Mouse (Mus musculus) kidney, embryonic 14.5 days (tissue): Measurements from ENCODE around the gene Scaf11. TPM values are rescaled to one million over a fixed set of nuclear protein-coding genes. Genes with fewer than 3 reads are reported as not detected.

ENCODE experiments used
- ATAC-seq: fragments of 200-750 bp; cut with Nextera tagmentation; 2 replicates; pipeline ENCODE4 v1.8.0; 2017; ENCODE audit warnings: moderate number of reproducible peaks, mild to moderate bottlenecking, moderate TSS enrichment, moderate library complexity; ENCODE audit not compliant: low FRiP score, low TSS enrichment
- H3K27ac ChIP-seq: fragments of 300-500 bp; sonication (generic); 2 replicates; pipeline ENCODE4 v1.5.1; 2014; ENCODE audit warnings: low read depth, mild to moderate bottlenecking, low read length, moderate library complexity, mixed read lengths
- H3K27me3 ChIP-seq: fragments of 300-500 bp; sonication (generic); 2 replicates; pipeline ENCODE4 v1.6.1; 2014; ENCODE audit warnings: mild to moderate bottlenecking, low read length; ENCODE audit not compliant: control insufficient read depth, insufficient read depth
- H3K36me3 ChIP-seq: fragments of 300-500 bp; sonication (generic); 2 replicates; pipeline ENCODE4 v1.6.1; 2014; ENCODE audit warnings: low read length, mixed read lengths; ENCODE audit not compliant: control insufficient read depth, insufficient read depth
- H3K4me1 ChIP-seq: fragments of 300-500 bp; sonication (generic); 2 replicates; pipeline ENCODE4 v1.6.1; 2014; ENCODE audit warnings: low read length, mixed read lengths; ENCODE audit not compliant: control insufficient read depth, insufficient read depth
- H3K4me2 ChIP-seq: fragments of 300-500 bp; sonication (generic); replicated peaks from 2 replicates; pipeline ENCODE4 v1.6.1; 2014; ENCODE audit warnings: low read depth, mild to moderate bottlenecking, low read length
- H3K4me3 ChIP-seq: fragments of 300-500 bp; sonication (generic); 2 replicates; pipeline ENCODE4 v1.5.1; 2014; ENCODE audit warnings: mild to moderate bottlenecking, low read length
- H3K9ac ChIP-seq: fragments of 300-500 bp; sonication (generic); 2 replicates; pipeline ENCODE4 v1.6.1; 2014; ENCODE audit warnings: low read depth, mild to moderate bottlenecking, low read length, moderate library complexity
- H3K9me3 ChIP-seq: fragments of 300-500 bp; sonication (generic); 2 replicates; pipeline ENCODE4 v1.6.1; 2016; ENCODE audit warnings: low read length; ENCODE audit not compliant: control insufficient read depth
- WGBS: fragments of 180-500 bp; shearing (Covaris S2); extraction: QIAGEN DNeasy Blood & Tissue Kit; methylation state at CpG from one replicate; pipeline ENCODE4 v1.1.7; 2014; 5-methylcytosine and 5-hydroxymethylcytosine counted together
- microRNA-seq: library from miRNA; unstranded; fragments of <30 nt; microRNA quantifications from one replicate; pipeline ENCODE4, GENCODE M21; 2016
- polyA plus RNA-seq: library from polyadenylated mRNA; unstranded; fragments of >200 nt; fragmentation: Nextera tagmentation; extraction: Ambion mirVana; gene quantifications from 2 replicates; pipeline ENCODE4 v1.2.1, GENCODE M21; 2014

Scaf11 gene
- polyA plus RNA-seq, 1 experiment from 2014 or later: 115 TPM

GRCm38 (mm10) chr15:96372628-96373027, 88.0 kb downstream of the Scaf11 start:
- H3K36me3 ChIP-seq: peaks cover 84% of the 10 kb centered on the region
- H3K4me3 ChIP-seq: no peak overlapping the region
- H3K27me3 ChIP-seq: no peaks in the 10 kb centered on the region
- 98% methylated on average over 6 of the region's 6 CpGs for WGBS
- H3K4me1 ChIP-seq: no peaks in the 10 kb centered on the region
- H3K9ac ChIP-seq: no peak overlapping the region
- H3K9me3 ChIP-seq: no peaks in the 10 kb centered on the region
- H3K27ac ChIP-seq: no peak overlapping the region
- no peak overlapping the region for H3K4me2 ChIP-seq
- no peak for ATAC-seq

DNA sequence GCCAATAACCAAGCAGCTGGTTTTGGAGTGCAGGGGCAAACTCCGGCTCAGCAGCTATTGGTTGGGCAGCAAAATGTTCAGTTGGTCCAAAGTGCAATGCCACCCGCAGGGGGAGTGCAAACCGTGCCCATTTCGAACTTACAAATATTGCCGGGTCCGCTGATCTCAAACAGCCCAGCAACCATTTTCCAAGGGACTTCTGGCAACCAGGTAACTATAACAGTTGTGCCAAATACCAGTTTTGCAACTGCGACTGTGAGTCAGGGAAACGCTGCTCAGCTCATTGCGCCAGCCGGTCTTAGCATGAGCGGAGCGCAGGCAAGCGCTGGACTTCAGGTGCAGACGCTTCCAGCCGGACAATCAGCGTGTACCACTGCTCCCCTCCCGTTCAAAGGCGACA, 89.3 kb downstream of the Scaf11 start:
- Histone ChIP-seq H3K27me3 (no peaks in the 10 kb centered on the region), H3K4me1 (no peaks in the 10 kb centered on the region), H3K9ac (no peak overlapping the region), H3K4me2 (no peak overlapping the region), H3K4me3 (no peak overlapping the region), H3K9me3 (no peaks in the 10 kb centered on the region), H3K36me3 (peaks cover 83% of the 10 kb centered on the region), H3K27ac (no peak overlapping the region)
- no peak for ATAC-seq
- WGBS: 95% methylated on average over 18 of the region's 18 CpGs

DNA sequence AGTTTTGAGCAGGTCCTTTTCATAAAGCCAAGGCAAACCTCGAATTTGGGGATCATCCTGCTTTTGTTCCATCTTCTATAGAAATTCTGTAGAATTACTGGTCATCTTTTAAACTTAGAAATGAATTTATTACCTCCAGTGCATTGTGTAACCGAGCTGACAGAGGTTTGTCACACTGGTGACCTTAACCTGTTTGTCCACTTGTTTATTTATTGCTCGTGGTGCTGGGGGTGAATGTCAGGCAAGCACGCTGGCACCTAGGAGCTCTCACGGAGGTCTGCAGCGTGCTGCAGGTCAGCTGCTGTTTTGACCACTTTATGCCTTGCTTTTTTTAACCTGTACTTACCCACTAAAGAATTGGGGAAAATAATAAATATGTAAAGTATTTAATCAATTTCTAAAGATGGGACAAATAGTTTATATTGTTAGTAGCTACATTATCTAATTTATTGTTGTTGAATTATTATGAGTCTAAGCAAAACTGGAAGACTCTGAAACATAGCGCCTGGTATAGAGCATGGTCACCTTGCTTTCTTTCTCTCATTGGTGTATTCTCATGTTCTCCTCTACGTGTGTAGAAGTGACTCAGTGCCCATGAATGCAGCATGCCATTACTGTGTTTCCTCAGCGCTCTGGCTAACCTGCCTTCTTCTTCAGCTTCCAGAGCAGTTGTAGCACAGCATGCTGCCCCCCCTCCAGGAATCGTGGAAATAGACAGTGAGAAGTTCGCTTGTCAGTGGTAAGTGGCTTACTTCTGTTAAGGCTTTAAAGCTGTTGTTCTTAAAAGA, 94.3 kb downstream of the Scaf11 start:
- no peak overlapping the region for H3K9ac ChIP-seq
- 80% methylated on average over 11 of the region's 11 CpGs for WGBS
- ATAC-seq: no peak
- no peak overlapping the region for H3K27ac ChIP-seq
- H3K4me2 ChIP-seq: no peak overlapping the region
- no peaks in the 10 kb centered on the region for H3K27me3 ChIP-seq
- no peaks in the 10 kb centered on the region for H3K4me1 ChIP-seq
- peaks cover 89% of the 10 kb centered on the region for H3K36me3 ChIP-seq
- no peak overlapping the region for H3K4me3 ChIP-seq
- no peaks in the 10 kb centered on the region for H3K9me3 ChIP-seq

DNA sequence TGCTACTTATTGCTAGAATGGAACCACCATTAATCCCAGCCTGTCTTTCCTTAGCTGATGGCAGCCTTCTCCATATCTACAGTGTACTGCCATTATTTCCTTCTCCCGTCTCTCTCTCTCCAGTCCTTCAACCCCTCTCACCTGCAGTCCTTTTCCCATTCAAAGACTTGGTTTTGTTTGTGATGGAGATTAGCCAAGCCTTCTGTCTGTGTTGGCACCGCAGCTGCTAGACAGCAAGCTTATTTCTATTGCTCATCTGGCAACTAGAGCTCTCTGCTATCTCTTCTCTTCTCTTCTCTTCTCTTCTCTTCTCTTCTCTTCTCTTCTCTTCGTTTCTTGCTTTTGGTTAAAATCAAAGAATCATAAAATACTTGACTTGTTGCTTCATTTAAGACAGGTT, 95.3 kb downstream of the Scaf11 start:
- no peaks in the 10 kb centered on the region for H3K27me3 ChIP-seq
- no peak overlapping the region for H3K4me2 ChIP-seq
- 87% methylated on average over 3 of the region's 3 CpGs for WGBS
- H3K9ac ChIP-seq: no peak overlapping the region
- H3K36me3 ChIP-seq: peaks cover 86% of the 10 kb centered on the region
- H3K9me3 ChIP-seq: no peaks in the 10 kb centered on the region
- H3K4me1 ChIP-seq: no peaks in the 10 kb centered on the region
- no peak overlapping the region for H3K27ac ChIP-seq
- H3K4me3 ChIP-seq: no peak overlapping the region
- no peak for ATAC-seq

Small RNA genes within 50 kb of the gene (microRNA-seq; reads per million reads assigned to microRNA genes)
- gene Gm25397: not detected

Other genes with a start within 250 kb of the Scaf11 start
- 33.2 and 36.0 TPM in 2 replicates for gene Arid2, start 173.3 kb downstream of the Scaf11 start, polyA plus RNA-seq
- gene Slc38a1, start 182.1 kb upstream of the Scaf11 start, polyA plus RNA-seq: 75.4 and 98.8 TPM in 2 replicates
- gene Slc38a2, start 238.9 kb upstream of the Scaf11 start, polyA plus RNA-seq: 102 and 177 TPM in 2 replicates